35 mouse cellular contexts compared by ENCODE assay signal in genomic region chr6:39112701-39113100, GRCm38 (mm10).
"Had no signal": no experiment of that assay in that cellular context is flagged by ENCODE, and none has a peak within 500 bp of the region (broad histone marks: within the 10 kb centered on the region; RNA-seq: fewer than 3 reads in every experiment).

No protein-coding gene starts in this region.

- ATAC-seq: hindbrain, embryonic 16.5 days; hindbrain, postnatal 0 days; inflammation-experienced regulatory T-cells, adult 6 months; intestine, embryonic 15.5 days; intestine, embryonic 16.5 days; intestine, postnatal 0 days had no signal

- H3K4me3 ChIP-seq: heart, adult 2 months; heart, embryonic 12.5 days; heart, embryonic 13.5 days; heart, embryonic 15.5 days; hindbrain, embryonic 10.5 days; hindbrain, embryonic 12.5 days; hindbrain, embryonic 13.5 days; hindbrain, embryonic 15.5 days; intestine, embryonic 15.5 days; kidney, embryonic 15.5 days; layer of hippocampus, adult 2 months had no signal

- H3K9me3 ChIP-seq: heart, embryonic 12.5 days; heart, embryonic 13.5 days; heart, embryonic 15.5 days; hindbrain, embryonic 10.5 days; hindbrain, embryonic 12.5 days; hindbrain, embryonic 13.5 days; hindbrain, embryonic 15.5 days; intestine, embryonic 15.5 days; kidney, embryonic 15.5 days had no signal

- DNase-seq: heart, adult 2 months; heart, postnatal 10 days; heart, postnatal 14 days; heart, postnatal 36 days; heart, postnatal 4 days; kidney, adult 11 months; kidney, adult 18-20 months; kidney, adult 2 months; kidney, adult 8-10 months; kidney, adult 9 months; kidney, postnatal 10 days; kidney, postnatal 14 days; kidney, postnatal 25 days; kidney, postnatal 36 days; kidney, postnatal 4 days; layer of hippocampus, adult 9-11 months; layer of hippocampus, postnatal 36 days had no signal

- H3K27me3 ChIP-seq: heart, embryonic 12.5 days; heart, embryonic 15.5 days; intestine, embryonic 15.5 days had no signal

- H3K27ac ChIP-seq: heart, adult 2 months; heart, embryonic 13.5 days; heart, embryonic 15.5 days; hindbrain, embryonic 10.5 days; hindbrain, embryonic 12.5 days; hindbrain, embryonic 13.5 days; hindbrain, embryonic 14.5 days; hindbrain, embryonic 15.5 days; hindbrain, postnatal 0 days; intestine, embryonic 15.5 days; kidney, embryonic 15.5 days; kidney, postnatal 0 days; layer of hippocampus, adult 2 months had no signal

- H3K4me1 ChIP-seq: hindbrain, embryonic 12.5 days had no signal

- H3K36me3 ChIP-seq: hindbrain, embryonic 10.5 days; hindbrain, embryonic 12.5 days; hindbrain, embryonic 13.5 days; hindbrain, embryonic 15.5 days; intestine, embryonic 15.5 days; kidney, embryonic 15.5 days had no signal

- H3K4me2 ChIP-seq: heart, embryonic 11.5 days; heart, embryonic 12.5 days; heart, embryonic 13.5 days; heart, embryonic 15.5 days; hindbrain, embryonic 12.5 days; hindbrain, embryonic 13.5 days; hindbrain, embryonic 14.5 days; hindbrain, embryonic 15.5 days; intestine, embryonic 15.5 days; kidney, embryonic 15.5 days had no signal

- H3K9ac ChIP-seq: heart, embryonic 12.5 days; heart, embryonic 13.5 days; heart, embryonic 15.5 days; hindbrain, embryonic 12.5 days; hindbrain, embryonic 13.5 days; hindbrain, embryonic 14.5 days; hindbrain, embryonic 15.5 days; intestine, embryonic 15.5 days; kidney, embryonic 15.5 days had no signal
